Mouse (Mus musculus) cortical plate, adult 2 months (tissue): ENCODE data around the gene Mup5.
"Not testable (repeated sequence)": the region's sequence is repeated elsewhere in the genome, so short reads cannot be mapped to it uniquely, and the experiment has no call there.

Source experiments
- CTCF ChIP-seq: fragments of 200-500 bp; IDR thresholded peaks from 2 replicates; pipeline ENCODE4 v1.5.1; 2011; ENCODE audit warnings: mild to moderate bottlenecking, control low read depth, low read length; ENCODE audit not compliant: insufficient read depth; ENCODE audit errors: extremely low read depth
- POLR2A ChIP-seq: fragments of 200-500 bp; IDR thresholded peaks from 2 replicates; pipeline ENCODE4 v1.6.1; 2011; ENCODE audit warnings: mild to moderate bottlenecking, low read length, control low read depth; ENCODE audit not compliant: insufficient read depth; ENCODE audit errors: extremely low read depth

- TF ChIP-seq POLR2A, CTCF: not testable (repeated sequence)
Measured at GRCm38 (mm10) chr4:61822541-61822940, 12.5 kb downstream of the Mup5 start.
